Mouse (Mus musculus) erythroblast, embryonic 14.5 days (primary cell): ENCODE data around the gene Klc3.

ENCODE experiments used
- GATA1 ChIP-seq: IDR thresholded peaks from 2 replicates; pipeline ENCODE4 v1.6.1; 2012; ENCODE audit warnings: low read length, inconsistent platforms, mixed read lengths
- TAL1 ChIP-seq: IDR thresholded peaks from 3 replicates; pipeline ENCODE4 v1.6.1; 2012; ENCODE audit warnings: low read length, inconsistent platforms, mixed read lengths

DNA sequence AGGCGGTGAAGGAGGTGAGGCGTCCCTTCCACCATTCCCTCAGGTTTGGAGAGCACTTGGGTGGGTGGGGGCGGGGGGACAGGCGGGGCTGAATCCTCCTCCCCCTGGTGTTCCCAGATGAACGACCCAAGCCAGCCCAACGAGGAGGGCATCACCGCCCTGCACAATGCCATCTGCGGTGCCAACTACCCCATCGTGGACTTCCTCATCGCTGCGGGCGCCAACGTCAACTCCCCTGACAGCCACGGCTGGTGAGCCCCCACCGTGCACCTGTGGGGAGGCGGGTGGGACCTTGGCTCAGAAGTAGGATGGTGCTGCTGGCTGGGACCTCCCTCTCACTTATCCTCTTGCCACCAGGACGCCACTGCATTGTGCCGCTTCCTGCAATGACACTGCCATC is 28.5 kb downstream of the Klc3 start:
- TF ChIP-seq TAL1 (no peak), GATA1 (no peak)
